Mouse (Mus musculus): ENCODE results near the gene Rnf182. TPM values are rescaled to one million over a fixed set of nuclear protein-coding genes. Genes with fewer than 3 reads are reported as not detected.

The Rnf182 gene
- polyA plus RNA-seq, 1 experiment from 2014 or later = 0.21 TPM

GRCm38 (mm10) chr13:43711708-43712314 is 96.3 kb downstream of the Rnf182 start:
- WGBS = 70% methylated on average over 7 of the region's 7 CpGs
- Histone ChIP-seq H3K4me1 (replicated peaks; ENCODE audit: control insufficient read depth, insufficient read depth, low read length) (no peaks in the 10 kb centered on the region), H3K27ac (ENCODE audit: low read depth, low read length) (no peak overlapping the region), H3K4me3 (ENCODE audit: low read depth, low read length) (no peak overlapping the region), H3K9me3 (ENCODE audit: control insufficient read depth) (no peaks in the 10 kb centered on the region), H3K9ac (ENCODE audit: low read depth, low read length) (no peak overlapping the region), H3K4me2 (replicated peaks; ENCODE audit: low read depth) (no peak overlapping the region), H3K36me3 (ENCODE audit: control insufficient read depth, insufficient read depth) (no peaks in the 10 kb centered on the region), H3K27me3 (replicated peaks; ENCODE audit: control insufficient read depth, insufficient read depth, low read length) (no peaks in the 10 kb centered on the region)
- no peak for ATAC-seq
- TF ChIP-seq CTCF (IDR thresholded peaks at IDR 0.05; ENCODE audit: low read depth) = no peak

- 83% methylated on average over 6 of the region's 6 CpGs for WGBS
- Histone ChIP-seq H3K4me3 (ENCODE audit: low read depth, low read length) (no peak overlapping the region), H3K4me2 (replicated peaks; ENCODE audit: low read depth) (no peak overlapping the region), H3K4me1 (replicated peaks; ENCODE audit: control insufficient read depth, insufficient read depth, low read length) (no peaks in the 10 kb centered on the region), H3K9ac (ENCODE audit: low read depth, low read length) (no peak overlapping the region), H3K36me3 (ENCODE audit: control insufficient read depth, insufficient read depth) (no peaks in the 10 kb centered on the region), H3K27me3 (replicated peaks; ENCODE audit: control insufficient read depth, insufficient read depth, low read length) (no peaks in the 10 kb centered on the region), H3K9me3 (ENCODE audit: control insufficient read depth) (no peaks in the 10 kb centered on the region), H3K27ac (ENCODE audit: low read depth, low read length) (no peak overlapping the region)
- no peak for ATAC-seq
- no peak for TF ChIP-seq CTCF (IDR thresholded peaks at IDR 0.05; ENCODE audit: low read depth)
Observed at GRCm38 (mm10) chr13:43714741-43715140, 99.2 kb downstream of the Rnf182 start.

- no peak for TF ChIP-seq CTCF (IDR thresholded peaks at IDR 0.05; ENCODE audit: low read depth)
- Histone ChIP-seq H3K4me2 (replicated peaks; ENCODE audit: low read depth) (no peak overlapping the region), H3K27ac (ENCODE audit: low read depth, low read length) (no peak overlapping the region), H3K9me3 (ENCODE audit: control insufficient read depth) (no peaks in the 10 kb centered on the region), H3K9ac (ENCODE audit: low read depth, low read length) (no peak overlapping the region), H3K36me3 (ENCODE audit: control insufficient read depth, insufficient read depth) (no peaks in the 10 kb centered on the region), H3K4me1 (replicated peaks; ENCODE audit: control insufficient read depth, insufficient read depth, low read length) (no peaks in the 10 kb centered on the region), H3K27me3 (replicated peaks; ENCODE audit: control insufficient read depth, insufficient read depth, low read length) (no peaks in the 10 kb centered on the region), H3K4me3 (ENCODE audit: low read depth, low read length) (no peak overlapping the region)
- WGBS = 87% methylated on average over 5 of the region's 5 CpGs
- no peak for ATAC-seq
Observed at GRCm38 (mm10) chr13:43715466-43715865, 100.0 kb downstream of the Rnf182 start.

- TF ChIP-seq CTCF (IDR thresholded peaks at IDR 0.05; ENCODE audit: low read depth) = no peak
- WGBS = 63% methylated on average over 6 of the region's 6 CpGs
- Histone ChIP-seq H3K4me3 (ENCODE audit: low read depth, low read length) (no peak overlapping the region), H3K36me3 (ENCODE audit: control insufficient read depth, insufficient read depth) (no peaks in the 10 kb centered on the region), H3K27me3 (replicated peaks; ENCODE audit: control insufficient read depth, insufficient read depth, low read length) (no peaks in the 10 kb centered on the region), H3K4me2 (replicated peaks; ENCODE audit: low read depth) (no peak overlapping the region), H3K9ac (ENCODE audit: low read depth, low read length) (no peak overlapping the region), H3K4me1 (replicated peaks; ENCODE audit: control insufficient read depth, insufficient read depth, low read length) (no peaks in the 10 kb centered on the region), H3K27ac (ENCODE audit: low read depth, low read length) (no peak overlapping the region), H3K9me3 (ENCODE audit: control insufficient read depth) (no peaks in the 10 kb centered on the region)
- ATAC-seq = no peak
Observed at GRCm38 (mm10) chr13:43716514-43717036, 101.1 kb downstream of the Rnf182 start.

GRCm38 (mm10) chr13:43718173-43718572 is 102.7 kb downstream of the Rnf182 start:
- H3K4me1 ChIP-seq (replicated peaks; ENCODE audit: control insufficient read depth, insufficient read depth, low read length) = no peaks in the 10 kb centered on the region
- 92% methylated on average over 7 of the region's 7 CpGs for WGBS
- ATAC-seq = no peak
- no peak for TF ChIP-seq CTCF (IDR thresholded peaks at IDR 0.05; ENCODE audit: low read depth)
- H3K36me3 ChIP-seq (ENCODE audit: control insufficient read depth, insufficient read depth) = no peaks in the 10 kb centered on the region
- no peaks in the 10 kb centered on the region for H3K9me3 ChIP-seq (ENCODE audit: control insufficient read depth)
- no peak overlapping the region for H3K4me3 ChIP-seq (ENCODE audit: low read depth, low read length)
- no peak overlapping the region for H3K4me2 ChIP-seq (replicated peaks; ENCODE audit: low read depth)
- no peak overlapping the region for H3K27ac ChIP-seq (ENCODE audit: low read depth, low read length)
- H3K9ac ChIP-seq (ENCODE audit: low read depth, low read length) = no peak overlapping the region
- no peaks in the 10 kb centered on the region for H3K27me3 ChIP-seq (replicated peaks; ENCODE audit: control insufficient read depth, insufficient read depth, low read length)

GRCm38 (mm10) chr13:43720496-43720895 is 105.0 kb downstream of the Rnf182 start:
- Histone ChIP-seq H3K9me3 (ENCODE audit: control insufficient read depth) (no peaks in the 10 kb centered on the region), H3K4me3 (ENCODE audit: low read depth, low read length) (no peak overlapping the region), H3K4me2 (replicated peaks; ENCODE audit: low read depth) (no peak overlapping the region), H3K27me3 (replicated peaks; ENCODE audit: control insufficient read depth, insufficient read depth, low read length) (no peaks in the 10 kb centered on the region), H3K27ac (ENCODE audit: low read depth, low read length) (no peak overlapping the region), H3K4me1 (replicated peaks; ENCODE audit: control insufficient read depth, insufficient read depth, low read length) (no peaks in the 10 kb centered on the region), H3K36me3 (ENCODE audit: control insufficient read depth, insufficient read depth) (no peaks in the 10 kb centered on the region), H3K9ac (ENCODE audit: low read depth, low read length) (no peak overlapping the region)
- no peak for TF ChIP-seq CTCF (IDR thresholded peaks at IDR 0.05; ENCODE audit: low read depth)
- 63% methylated on average over 8 of the region's 8 CpGs for WGBS
- no peak for ATAC-seq

Other genes with a start within 250 kb of the Rnf182 start
- 127 and 143 TPM in 2 replicates for gene Nol7, start 217.3 kb upstream of the Rnf182 start, polyA plus RNA-seq (2015; fragmentation: Nextera tagmentation; extraction: Ambion mirVana)
- 6.9 and 7.2 TPM in 2 replicates for gene Ranbp9, start 134.4 kb upstream of the Rnf182 start, polyA plus RNA-seq (2015; fragmentation: Nextera tagmentation; extraction: Ambion mirVana)
- 15.4 TPM in 2 replicates for gene Mcur1, start 55.5 kb upstream of the Rnf182 start, polyA plus RNA-seq (2015; fragmentation: Nextera tagmentation; extraction: Ambion mirVana)
- gene Cd83, start 169.1 kb downstream of the Rnf182 start, polyA plus RNA-seq (2015; fragmentation: Nextera tagmentation; extraction: Ambion mirVana) = 4.2 and 5.0 TPM in 2 replicates

Data from intestine, postnatal 0 days (tissue).